Mouse (Mus musculus) intestine, postnatal 0 days (tissue): ENCODE data around the gene Cd84. TPM values are rescaled to one million over a fixed set of nuclear protein-coding genes. Genes with fewer than 3 reads are reported as not detected.

Experiments used
- ATAC-seq: fragments of 200-750 bp; cut with Nextera tagmentation; 2 replicates; pipeline ENCODE4 v1.8.0; 2017; ENCODE audit warnings: mild to moderate bottlenecking, moderate TSS enrichment, moderate library complexity
- H3K27ac ChIP-seq: fragments of 300-500 bp; sonication (generic); 2 replicates; pipeline ENCODE4 v1.5.1; 2014; ENCODE audit warnings: mild to moderate bottlenecking, low read depth, low read length, moderate library complexity
- H3K27me3 ChIP-seq: fragments of 300-500 bp; sonication (generic); replicated peaks from 2 replicates; pipeline ENCODE4 v1.6.1; 2014; ENCODE audit warnings: low read length, mixed read lengths; ENCODE audit not compliant: control insufficient read depth, insufficient read depth
- H3K36me3 ChIP-seq: fragments of 300-500 bp; sonication (generic); 2 replicates; pipeline ENCODE4 v1.6.1; 2014; ENCODE audit warnings: mild to moderate bottlenecking, moderate library complexity; ENCODE audit not compliant: control insufficient read depth, insufficient read depth
- H3K4me1 ChIP-seq: fragments of 300-500 bp; sonication (generic); replicated peaks from 2 replicates; pipeline ENCODE4 v1.6.1; 2014; ENCODE audit warnings: antibody characterized with exemption, low read length, mixed read lengths; ENCODE audit not compliant: control insufficient read depth, insufficient read depth
- H3K4me2 ChIP-seq: fragments of 300-500 bp; sonication (generic); replicated peaks from 2 replicates; pipeline ENCODE4 v1.6.1; 2014; ENCODE audit warnings: low read depth, mild to moderate bottlenecking, moderate library complexity
- H3K4me3 ChIP-seq: fragments of 300-500 bp; sonication (generic); 2 replicates; pipeline ENCODE4 v1.5.1; 2014; ENCODE audit warnings: low read depth, low read length
- H3K9ac ChIP-seq: fragments of 300-500 bp; sonication (generic); 2 replicates; pipeline ENCODE4 v1.6.1; 2014; ENCODE audit warnings: mild to moderate bottlenecking, low read depth, low read length
- H3K9me3 ChIP-seq: fragments of 300-500 bp; sonication (generic); 2 replicates; pipeline ENCODE4 v1.6.1; 2016; ENCODE audit warnings: mixed run types; ENCODE audit not compliant: control insufficient read depth
- CTCF ChIP-seq: sonication (generic); IDR thresholded peaks from 2 replicates; pipeline ENCODE4 v1.5.1; 2016; ENCODE audit warnings: low read depth, mild to moderate bottlenecking, control low read depth, antibody characterized with exemption, moderate library complexity
- WGBS: fragments of 180-500 bp; shearing (Covaris S2); extraction: QIAGEN DNeasy Blood & Tissue Kit; methylation state at CpG from one replicate; pipeline ENCODE4 v1.1.7; 2014; 5-methylcytosine and 5-hydroxymethylcytosine counted together
- polyA plus RNA-seq: library from polyadenylated mRNA; unstranded; fragments of >200 nt; fragmentation: Nextera tagmentation; extraction: Ambion mirVana; gene quantifications from 2 replicates; pipeline ENCODE4 v1.2.1, GENCODE M21; 2015

The Cd84 gene
- polyA plus RNA-seq, 1 experiment from 2014 or later = 1.9 TPM

DNA sequence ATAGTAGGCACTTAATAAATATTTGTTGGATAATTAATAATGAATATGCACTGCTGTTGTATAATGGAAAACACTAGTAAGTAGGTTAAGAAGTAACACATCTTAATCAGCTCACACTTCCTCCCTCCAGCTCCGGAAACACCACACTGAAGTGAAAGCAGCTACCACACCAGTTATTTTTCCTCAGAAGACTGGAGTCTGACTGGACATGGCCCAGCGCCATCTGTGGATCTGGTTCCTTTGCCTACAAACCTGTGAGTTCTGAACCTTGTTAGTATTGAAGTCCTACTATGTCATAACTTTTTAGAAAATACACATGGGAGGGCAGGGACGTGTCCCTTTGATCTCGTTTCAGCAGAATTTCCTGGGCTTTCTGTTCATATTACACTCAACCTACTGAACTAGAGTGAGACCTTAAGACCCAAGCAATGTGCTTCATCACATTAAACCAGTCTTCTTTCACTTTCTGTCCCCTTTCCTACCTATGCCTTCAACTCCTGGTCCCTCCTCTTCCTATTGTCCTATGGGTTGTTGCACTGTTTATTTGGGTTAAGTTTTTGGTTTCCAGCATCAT lies 1.0 kb downstream of the Cd84 start:
- Histone ChIP-seq H3K36me3 (no peaks in the 10 kb centered on the region), H3K27ac (no peak overlapping the region), H3K4me1 (no peaks in the 10 kb centered on the region), H3K9ac (no peak overlapping the region), H3K4me2 (no peak overlapping the region), H3K9me3 (no peaks in the 10 kb centered on the region), H3K4me3 (no peak overlapping the region), H3K27me3 (no peaks in the 10 kb centered on the region)
- whole genome bisulfite sequencing = 70% methylated on average over 4 of the region's 4 CpGs
- no peak for TF ChIP-seq CTCF
- ATAC-seq = no peak

GRCm38 (mm10) chr1:171845035-171845754 lies 5.7 kb downstream of the Cd84 start:
- Histone ChIP-seq H3K9ac (no peak overlapping the region), H3K4me2 (no peak overlapping the region), H3K4me1 (no peaks in the 10 kb centered on the region), H3K27ac (no peak overlapping the region), H3K36me3 (no peaks in the 10 kb centered on the region), H3K4me3 (no peak overlapping the region), H3K9me3 (no peaks in the 10 kb centered on the region), H3K27me3 (no peaks in the 10 kb centered on the region)
- no peak for TF ChIP-seq CTCF
- no peak for ATAC-seq
- 75% methylated on average over 5 of the region's 5 CpGs for WGBS

GRCm38 (mm10) chr1:171848201-171848600 lies 8.7 kb downstream of the Cd84 start:
- Histone ChIP-seq H3K4me1 (no peaks in the 10 kb centered on the region), H3K9me3 (no peaks in the 10 kb centered on the region), H3K4me3 (no peak overlapping the region), H3K27ac (no peak overlapping the region), H3K9ac (no peak overlapping the region), H3K27me3 (no peaks in the 10 kb centered on the region), H3K36me3 (no peaks in the 10 kb centered on the region), H3K4me2 (no peak overlapping the region)
- no peak for ATAC-seq
- TF ChIP-seq CTCF = no peak

DNA sequence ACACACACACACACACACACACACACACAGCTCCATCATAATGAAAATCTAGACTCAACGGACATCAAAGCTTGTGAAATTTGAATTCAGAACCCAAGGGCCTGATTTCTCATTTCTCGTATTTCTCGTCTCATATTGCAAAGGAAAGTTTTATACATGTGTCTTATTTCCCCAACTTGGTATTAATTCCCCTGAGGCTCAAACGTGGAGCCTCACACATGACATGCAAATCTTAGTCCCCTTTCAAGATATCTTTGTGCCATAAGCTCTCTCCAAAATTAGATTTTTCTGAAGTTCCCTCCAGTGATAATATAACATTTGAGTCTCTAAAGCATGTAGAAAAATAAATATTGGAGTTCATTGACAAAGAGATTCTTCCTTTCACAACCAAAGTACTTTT lies 9.3 kb downstream of the Cd84 start:
- H3K4me2 ChIP-seq = no peak overlapping the region
- 82% methylated on average over 4 of the region's 4 CpGs for WGBS
- H3K4me3 ChIP-seq = no peak overlapping the region
- no peaks in the 10 kb centered on the region for H3K4me1 ChIP-seq
- TF ChIP-seq CTCF = no peak
- no peak for ATAC-seq
- H3K9me3 ChIP-seq = no peaks in the 10 kb centered on the region
- H3K9ac ChIP-seq = no peak overlapping the region
- no peaks in the 10 kb centered on the region for H3K27me3 ChIP-seq
- no peaks in the 10 kb centered on the region for H3K36me3 ChIP-seq
- H3K27ac ChIP-seq = no peak overlapping the region

- Histone ChIP-seq H3K27me3 (no peaks in the 10 kb centered on the region), H3K4me1 (no peaks in the 10 kb centered on the region), H3K27ac (no peak overlapping the region), H3K9me3 (no peaks in the 10 kb centered on the region), H3K36me3 (no peaks in the 10 kb centered on the region), H3K4me3 (no peak overlapping the region), H3K9ac (no peak overlapping the region), H3K4me2 (no peak overlapping the region)
- no peak for TF ChIP-seq CTCF
- WGBS = 87% methylated on average over 5 of the region's 5 CpGs
- no peak for ATAC-seq
Measured at GRCm38 (mm10) chr1:171849454-171849853, 10.0 kb downstream of the Cd84 start.

GRCm38 (mm10) chr1:171865467-171865866 lies 26.0 kb downstream of the Cd84 start:
- Histone ChIP-seq H3K4me1 (no peaks in the 10 kb centered on the region), H3K27me3 (no peaks in the 10 kb centered on the region), H3K9ac (no peak overlapping the region), H3K36me3 (no peaks in the 10 kb centered on the region), H3K4me3 (no peak overlapping the region), H3K9me3 (no peaks in the 10 kb centered on the region), H3K4me2 (no peak overlapping the region), H3K27ac (no peak overlapping the region)
- no peak for TF ChIP-seq CTCF
- ATAC-seq = no peak
- 77% methylated on average over 4 of the region's 4 CpGs for WGBS
